Mouse (Mus musculus): Measurements from ENCODE around the gene P4hb.

GRCm38 (mm10) chr11:120541907-120542306 is 31.1 kb downstream of the P4hb start:
- TF ChIP-seq CTCF (IDR thresholded peaks at IDR 0.05; ENCODE audit: low read depth) (peak; percentile 77), EP300 (IDR thresholded peaks at IDR 0.05; ENCODE audit: low read depth) (no peak)

Measured in liver, embryonic 14.5 days (tissue).